Mouse (Mus musculus): Measurements from ENCODE around the gene Tbrg1.

- TF ChIP-seq CTCF (IDR thresholded peaks at IDR 0.05; ENCODE audit: control insufficient read depth, insufficient read depth, insufficient read length) (no peak), USF1 (IDR thresholded peaks at IDR 0.05; ENCODE audit: low read depth) (no peak), MAX (IDR thresholded peaks at IDR 0.05) (no peak), MYOD1 (IDR thresholded peaks at IDR 0.05; ENCODE audit: control insufficient read depth, insufficient read length, low read depth) (no peak), MYOG (IDR thresholded peaks at IDR 0.05; ENCODE audit: control insufficient read depth, extremely low read depth, insufficient read length) (no peak), FOSL1 (IDR thresholded peaks at IDR 0.05; ENCODE audit: insufficient read depth, low read length, poor library complexity, severe bottlenecking) (no peak), CEBPB (IDR thresholded peaks at IDR 0.05; ENCODE audit: low read depth) (no peak)
These were observed 3.3 kb downstream of the Tbrg1 start for GRCm38 (mm10) chr9:37653836-37654235.

All from C2C12 (cell line).